Mouse (Mus musculus): ENCODE results near the gene Mtmr12. TPM values are rescaled to one million over a fixed set of nuclear protein-coding genes. Genes with fewer than 3 reads are reported as not detected.
A peak's percentile ranks its signal among the peaks of the same experiment; 100 is the strongest.

Mtmr12 gene
- polyA plus RNA-seq, 1 experiment from 2014 or later = 8.1 TPM

DNA sequence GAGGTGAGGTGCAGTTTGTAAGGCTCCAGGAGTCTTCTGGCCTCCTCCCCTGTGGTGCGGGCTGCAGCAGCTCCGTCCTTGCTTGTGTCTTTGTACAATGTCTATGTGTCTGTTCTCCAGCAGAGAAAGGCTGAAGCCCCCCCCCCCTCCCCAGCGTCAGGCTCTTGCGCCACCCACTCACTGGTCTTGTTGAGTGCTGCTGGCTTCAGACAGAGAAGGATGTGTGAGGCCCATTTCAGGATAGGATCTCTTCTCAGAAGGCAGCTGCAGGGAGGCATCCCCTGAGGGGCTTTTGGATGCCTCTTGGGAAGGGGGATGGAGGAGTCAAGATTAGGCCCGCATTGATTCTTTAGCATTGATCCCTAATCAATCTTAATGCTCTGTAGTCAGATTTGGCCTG, 13.0 kb downstream of the Mtmr12 start:
- 34% methylated on average over 5 of the region's 5 CpGs for WGBS
- H3K4me2 ChIP-seq (ENCODE audit: low read length) = no peak overlapping the region

DNA sequence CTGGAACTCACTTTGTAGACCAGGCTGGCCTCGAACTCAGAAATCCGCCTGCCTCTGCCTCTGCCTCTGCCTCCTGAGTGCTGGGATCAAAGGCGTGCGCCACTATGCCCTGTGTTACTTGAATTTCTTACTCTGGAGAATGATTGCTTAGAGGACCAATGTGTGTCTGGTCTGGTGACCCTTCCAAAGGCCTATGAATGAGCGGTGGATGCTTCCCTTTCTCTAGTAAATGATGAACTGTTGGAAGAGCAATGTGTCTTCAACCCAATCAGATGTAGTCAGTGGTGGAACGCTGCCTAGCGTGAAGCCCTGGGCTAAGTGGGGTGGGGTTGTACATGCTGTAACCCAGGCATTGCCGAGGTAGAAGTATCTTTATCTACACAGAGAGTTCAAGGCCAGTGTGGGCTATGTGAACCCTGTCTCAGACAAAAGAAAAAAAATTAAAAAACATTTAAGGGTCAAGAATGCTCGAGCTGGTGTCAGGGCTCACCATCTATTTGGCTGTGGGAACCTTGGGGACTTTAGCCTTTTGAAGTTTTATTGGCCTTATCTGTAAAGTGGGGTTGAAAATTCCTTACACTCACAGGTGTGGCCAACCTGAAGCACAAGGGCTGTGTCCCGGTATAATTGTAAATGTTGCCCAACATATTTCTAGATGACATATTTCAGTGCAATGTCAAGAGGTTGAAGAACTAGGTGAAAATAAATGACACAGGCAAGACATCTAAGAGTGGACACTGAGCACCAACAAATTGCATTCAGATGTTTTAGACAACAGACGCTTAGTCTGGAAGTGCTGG, 14.0 kb downstream of the Mtmr12 start:
- no peak for ATAC-seq
- no peak overlapping the region for H3K4me3 ChIP-seq (ENCODE audit: low read depth, low read length)

More for the DNA sequence above, 13.0 kb downstream of the Mtmr12 start:
- no peaks in the 10 kb centered on the region for H3K27me3 ChIP-seq (ENCODE audit: control insufficient read depth, insufficient read depth, low read depth, low read length)
- H3K27ac ChIP-seq (ENCODE audit: low read length) = no peak overlapping the region
- no peak overlapping the region for H3K4me3 ChIP-seq (ENCODE audit: low read depth, low read length)
- no peaks in the 10 kb centered on the region for H3K9me3 ChIP-seq (replicated peaks; ENCODE audit: control insufficient read depth, low read length, poor library complexity, severe bottlenecking)
- no peak overlapping the region for H3K9ac ChIP-seq (ENCODE audit: low read depth, low read length)
- no peaks in the 10 kb centered on the region for H3K36me3 ChIP-seq (ENCODE audit: control insufficient read depth, insufficient read depth, low read length)
- ATAC-seq = no peak
- peaks cover 9% of the 10 kb centered on the region for H3K4me1 ChIP-seq (ENCODE audit: control insufficient read depth, insufficient read depth, low read length)

DNA sequence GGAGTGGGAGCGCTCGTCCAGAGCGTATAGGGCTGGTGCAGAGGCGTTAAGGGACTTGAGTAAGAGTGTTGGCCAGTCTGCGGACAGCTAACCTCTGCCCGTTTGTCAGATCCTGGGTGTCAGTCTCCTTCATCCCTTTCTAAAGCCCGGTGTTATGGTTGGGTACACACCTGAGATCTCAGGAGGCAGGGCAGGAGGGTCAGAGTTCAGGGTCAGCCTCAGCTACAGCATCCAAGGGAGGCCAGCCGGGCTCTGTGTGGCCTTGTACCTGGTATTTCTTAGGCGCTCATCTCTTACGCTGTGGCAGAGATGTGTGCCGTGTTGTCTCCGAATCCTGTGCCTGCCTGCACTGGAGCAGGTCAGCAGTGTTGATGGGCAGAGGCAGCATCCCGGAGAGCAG, 16.3 kb downstream of the Mtmr12 start:
- H3K4me3 ChIP-seq (ENCODE audit: low read depth, low read length) = no peak overlapping the region
- ATAC-seq = no peak
- H3K9me3 ChIP-seq (replicated peaks; ENCODE audit: control insufficient read depth, low read length, poor library complexity, severe bottlenecking) = no peaks in the 10 kb centered on the region
- 87% methylated on average over 13 of the region's 13 CpGs for whole genome bisulfite sequencing
- no peak overlapping the region for H3K9ac ChIP-seq (ENCODE audit: low read depth, low read length)
- H3K27me3 ChIP-seq (ENCODE audit: control insufficient read depth, insufficient read depth, low read depth, low read length) = no peaks in the 10 kb centered on the region
- no peaks in the 10 kb centered on the region for H3K36me3 ChIP-seq (ENCODE audit: control insufficient read depth, insufficient read depth, low read length)
- H3K27ac ChIP-seq (ENCODE audit: low read length) = no peak overlapping the region
- no peak overlapping the region for H3K4me2 ChIP-seq (ENCODE audit: low read length)
- peaks cover 11% of the 10 kb centered on the region for H3K4me1 ChIP-seq (ENCODE audit: control insufficient read depth, insufficient read depth, low read length)

More for the DNA sequence above, 14.0 kb downstream of the Mtmr12 start:
- H3K4me1 ChIP-seq (ENCODE audit: control insufficient read depth, insufficient read depth, low read length) = peaks cover 11% of the 10 kb centered on the region
- no peaks in the 10 kb centered on the region for H3K9me3 ChIP-seq (replicated peaks; ENCODE audit: control insufficient read depth, low read length, poor library complexity, severe bottlenecking)
- no peak overlapping the region for H3K9ac ChIP-seq (ENCODE audit: low read depth, low read length)
- H3K27ac ChIP-seq (ENCODE audit: low read length) = no peak overlapping the region
- WGBS = 94% methylated on average over 11 of the region's 11 CpGs
- no peak overlapping the region for H3K4me2 ChIP-seq (ENCODE audit: low read length)
- no peaks in the 10 kb centered on the region for H3K36me3 ChIP-seq (ENCODE audit: control insufficient read depth, insufficient read depth, low read length)
- H3K27me3 ChIP-seq (ENCODE audit: control insufficient read depth, insufficient read depth, low read depth, low read length) = no peaks in the 10 kb centered on the region

DNA sequence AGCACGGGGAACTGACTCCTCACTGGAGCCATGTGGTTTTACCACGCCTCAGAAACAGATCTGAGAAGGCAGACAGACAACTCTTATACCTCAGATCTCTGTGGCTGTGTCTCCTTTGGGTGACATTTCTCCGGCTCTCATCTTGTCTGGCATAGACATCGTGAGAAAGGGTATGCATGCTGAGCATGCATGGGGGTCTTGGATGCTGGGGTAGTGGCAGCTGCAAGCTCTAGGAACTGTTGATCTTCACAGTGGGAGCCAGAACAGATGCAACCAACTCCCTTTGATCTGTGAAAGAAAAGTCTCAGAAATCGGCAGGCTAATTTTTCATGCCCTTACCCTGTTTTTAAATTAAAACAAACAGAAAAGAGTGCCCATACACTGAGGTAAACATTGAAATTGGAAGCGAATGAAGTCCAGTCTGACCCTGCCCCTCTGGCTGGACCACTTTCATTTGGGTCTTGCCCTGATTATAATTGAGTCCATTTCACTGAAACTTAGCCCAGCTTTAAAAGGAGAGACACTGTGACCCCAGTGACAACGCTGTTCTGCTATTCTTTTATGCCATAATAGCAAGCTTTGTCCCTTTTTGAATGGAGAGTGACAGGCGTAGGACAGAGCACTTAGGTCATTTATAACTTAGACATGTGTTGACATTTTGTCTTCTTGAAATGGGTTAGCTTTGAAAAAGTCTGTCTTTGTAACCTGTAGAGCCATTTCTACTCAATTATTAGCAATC, 17.9 kb downstream of the Mtmr12 start:
- H3K36me3 ChIP-seq (ENCODE audit: control insufficient read depth, insufficient read depth, low read length) = no peaks in the 10 kb centered on the region
- ATAC-seq = 0 out of 2 replicates have a peak, but pooled peaks have one; percentile 41
- H3K4me1 ChIP-seq (ENCODE audit: control insufficient read depth, insufficient read depth, low read length) = peaks cover 11% of the 10 kb centered on the region
- WGBS = 11% methylated on average over 8 of the region's 8 CpGs
- H3K27me3 ChIP-seq (ENCODE audit: control insufficient read depth, insufficient read depth, low read depth, low read length) = no peaks in the 10 kb centered on the region
- H3K27ac ChIP-seq (ENCODE audit: low read length) = no peak overlapping the region
- H3K4me2 ChIP-seq (ENCODE audit: low read length) = no peak overlapping the region
- H3K4me3 ChIP-seq (ENCODE audit: low read depth, low read length) = no peak overlapping the region
- no peak overlapping the region for H3K9ac ChIP-seq (ENCODE audit: low read depth, low read length)
- H3K9me3 ChIP-seq (replicated peaks; ENCODE audit: control insufficient read depth, low read length, poor library complexity, severe bottlenecking) = no peaks in the 10 kb centered on the region

DNA sequence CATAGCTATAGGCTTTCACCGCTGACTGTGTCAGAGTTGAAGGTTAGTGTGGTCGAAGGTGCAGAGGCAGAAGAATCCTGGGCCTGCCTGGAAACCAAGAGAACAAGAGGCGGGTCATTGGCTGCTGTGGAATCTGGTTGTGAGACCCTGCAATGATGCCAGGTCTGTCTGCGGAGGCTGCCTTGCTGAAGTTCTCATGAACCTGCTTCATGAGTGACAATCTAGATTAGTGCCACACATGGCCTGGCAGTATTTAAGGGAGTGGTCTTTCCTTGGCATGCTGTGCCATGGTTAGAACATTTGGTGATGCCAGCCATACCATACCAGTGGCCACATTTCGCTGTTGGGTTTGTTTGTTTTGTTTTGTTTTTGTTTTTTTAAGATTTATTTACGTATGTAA, 18.6 kb downstream of the Mtmr12 start:
- Histone ChIP-seq H3K4me1 (ENCODE audit: control insufficient read depth, insufficient read depth, low read length) (peaks cover 11% of the 10 kb centered on the region), H3K4me2 (ENCODE audit: low read length) (no peak overlapping the region), H3K9ac (ENCODE audit: low read depth, low read length) (no peak overlapping the region), H3K4me3 (ENCODE audit: low read depth, low read length) (no peak overlapping the region), H3K27me3 (ENCODE audit: control insufficient read depth, insufficient read depth, low read depth, low read length) (no peaks in the 10 kb centered on the region), H3K36me3 (ENCODE audit: control insufficient read depth, insufficient read depth, low read length) (no peaks in the 10 kb centered on the region), H3K27ac (ENCODE audit: low read length) (no peak overlapping the region), H3K9me3 (replicated peaks; ENCODE audit: control insufficient read depth, low read length, poor library complexity, severe bottlenecking) (no peaks in the 10 kb centered on the region)
- 61% methylated on average over 6 of the region's 6 CpGs for WGBS
- no peak for ATAC-seq

DNA sequence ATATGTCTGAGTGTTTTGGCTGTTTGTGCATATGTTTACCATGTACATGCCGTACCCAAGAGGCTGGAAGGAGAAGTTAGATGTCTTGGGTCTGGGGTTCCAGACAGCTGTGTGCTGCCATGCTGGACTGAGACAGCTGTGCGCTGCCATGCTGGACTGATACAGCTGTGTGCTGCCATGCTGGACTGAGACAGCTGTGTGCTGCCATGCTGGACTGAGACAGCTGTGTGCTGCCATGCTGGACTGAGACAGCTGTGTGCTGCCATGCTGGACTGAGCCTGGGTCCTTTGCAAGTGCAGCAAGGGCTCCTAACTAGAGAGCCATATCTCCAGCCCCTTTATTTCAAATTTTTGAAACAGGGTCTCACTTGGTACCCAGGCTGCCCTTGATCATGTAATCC, 19.4 kb downstream of the Mtmr12 start:
- Histone ChIP-seq H3K4me3 (ENCODE audit: low read depth, low read length) (no peak overlapping the region), H3K36me3 (ENCODE audit: control insufficient read depth, insufficient read depth, low read length) (no peaks in the 10 kb centered on the region), H3K9me3 (replicated peaks; ENCODE audit: control insufficient read depth, low read length, poor library complexity, severe bottlenecking) (no peaks in the 10 kb centered on the region), H3K4me2 (ENCODE audit: low read length) (no peak overlapping the region), H3K4me1 (ENCODE audit: control insufficient read depth, insufficient read depth, low read length) (peaks cover 13% of the 10 kb centered on the region), H3K27ac (ENCODE audit: low read length) (no peak overlapping the region), H3K27me3 (ENCODE audit: control insufficient read depth, insufficient read depth, low read depth, low read length) (no peaks in the 10 kb centered on the region), H3K9ac (ENCODE audit: low read depth, low read length) (no peak overlapping the region)
- no peak for ATAC-seq
- WGBS = 97% methylated on average over 2 of the region's 2 CpGs

DNA sequence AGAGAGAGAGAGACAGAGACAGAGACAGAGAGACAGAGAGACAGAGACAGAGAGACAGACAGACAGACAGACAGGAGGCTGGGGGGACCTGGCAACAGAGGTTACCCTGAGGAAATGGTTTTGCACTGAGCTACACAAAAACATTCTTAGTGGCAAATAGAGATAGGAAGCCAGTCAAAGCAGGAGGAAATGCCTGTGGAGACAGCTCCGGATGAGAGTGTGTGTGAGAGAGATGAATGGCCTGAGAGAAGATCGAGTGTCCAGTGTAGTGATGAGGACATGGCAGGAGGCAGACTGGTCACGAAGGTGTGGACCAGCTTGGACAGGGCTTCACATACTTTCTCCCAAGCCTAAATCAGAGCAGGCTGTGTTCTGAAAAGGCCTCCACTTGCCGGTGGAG, 20.2 kb downstream of the Mtmr12 start:
- no peak for ATAC-seq
- Histone ChIP-seq H3K36me3 (ENCODE audit: control insufficient read depth, insufficient read depth, low read length) (no peaks in the 10 kb centered on the region), H3K4me3 (ENCODE audit: low read depth, low read length) (no peak overlapping the region), H3K27ac (ENCODE audit: low read length) (no peak overlapping the region), H3K9ac (ENCODE audit: low read depth, low read length) (no peak overlapping the region), H3K4me1 (ENCODE audit: control insufficient read depth, insufficient read depth, low read length) (peaks cover 18% of the 10 kb centered on the region), H3K27me3 (ENCODE audit: control insufficient read depth, insufficient read depth, low read depth, low read length) (no peaks in the 10 kb centered on the region), H3K9me3 (replicated peaks; ENCODE audit: control insufficient read depth, low read length, poor library complexity, severe bottlenecking) (no peaks in the 10 kb centered on the region), H3K4me2 (ENCODE audit: low read length) (no peak overlapping the region)
- WGBS = 82% methylated on average over 4 of the region's 4 CpGs

DNA sequence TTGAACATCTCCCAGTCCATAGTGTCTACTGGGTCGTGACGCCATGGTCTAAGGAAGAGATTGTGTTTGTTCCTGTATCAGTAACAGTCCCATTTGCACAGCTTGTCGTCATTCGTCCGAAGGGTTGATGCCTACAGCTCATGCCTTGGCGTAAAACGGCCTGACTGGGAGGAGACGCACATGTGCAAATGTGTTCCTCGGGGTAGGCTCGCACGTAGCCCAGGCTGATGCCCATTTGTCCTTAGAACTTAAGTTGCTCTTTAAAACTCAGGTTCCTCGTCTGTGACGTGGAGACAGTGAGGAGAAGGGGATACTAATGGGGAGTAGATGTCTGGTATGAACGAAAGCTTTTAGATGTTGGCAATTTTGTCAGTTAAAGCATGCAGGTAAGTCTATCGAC, 22.1 kb downstream of the Mtmr12 start:
- no peak overlapping the region for H3K4me2 ChIP-seq (ENCODE audit: low read length)
- no peak overlapping the region for H3K9ac ChIP-seq (ENCODE audit: low read depth, low read length)
- H3K27ac ChIP-seq (ENCODE audit: low read length) = no peak overlapping the region
- no peak overlapping the region for H3K4me3 ChIP-seq (ENCODE audit: low read depth, low read length)
- H3K9me3 ChIP-seq (replicated peaks; ENCODE audit: control insufficient read depth, low read length, poor library complexity, severe bottlenecking) = no peaks in the 10 kb centered on the region
- peaks cover 22% of the 10 kb centered on the region for H3K4me1 ChIP-seq (ENCODE audit: control insufficient read depth, insufficient read depth, low read length)
- WGBS = 97% methylated on average over 15 of the region's 15 CpGs
- H3K27me3 ChIP-seq (ENCODE audit: control insufficient read depth, insufficient read depth, low read depth, low read length) = no peaks in the 10 kb centered on the region
- ATAC-seq = no peak
- peaks cover 2% of the 10 kb centered on the region; the same call in 1 of the 2 replicates for H3K36me3 ChIP-seq (ENCODE audit: control insufficient read depth, insufficient read depth, low read length)

DNA sequence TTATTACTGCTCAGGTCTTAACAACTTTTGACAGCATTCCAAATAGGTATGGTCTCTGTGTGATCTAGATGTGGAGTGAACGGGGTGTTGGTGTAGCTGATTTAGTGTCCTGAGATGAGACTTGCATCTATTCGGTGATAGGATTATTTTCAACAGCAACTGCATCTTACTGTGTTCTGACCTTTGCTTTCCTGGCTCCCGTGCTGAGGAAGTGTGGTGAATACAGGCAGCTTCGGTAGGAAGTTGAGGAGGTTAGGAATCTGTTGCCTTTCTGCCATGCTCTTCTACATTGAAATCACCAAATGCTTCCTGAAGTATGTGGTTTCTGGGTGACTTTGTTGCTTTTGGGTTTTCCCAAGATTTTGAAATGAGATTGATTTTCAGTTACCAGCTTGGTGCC, 22.5 kb downstream of the Mtmr12 start:
- peaks cover 17% of the 10 kb centered on the region for H3K4me1 ChIP-seq (ENCODE audit: control insufficient read depth, insufficient read depth, low read length)
- no peak overlapping the region for H3K4me2 ChIP-seq (ENCODE audit: low read length)
- H3K27me3 ChIP-seq (ENCODE audit: control insufficient read depth, insufficient read depth, low read depth, low read length) = no peaks in the 10 kb centered on the region
- no peak overlapping the region for H3K27ac ChIP-seq (ENCODE audit: low read length)
- no peak for ATAC-seq
- 85% methylated on average over 4 of the region's 4 CpGs for WGBS
- no peaks in the 10 kb centered on the region for H3K9me3 ChIP-seq (replicated peaks; ENCODE audit: control insufficient read depth, low read length, poor library complexity, severe bottlenecking)
- H3K4me3 ChIP-seq (ENCODE audit: low read depth, low read length) = no peak overlapping the region
- H3K36me3 ChIP-seq (ENCODE audit: control insufficient read depth, insufficient read depth, low read length) = peaks cover 2% of the 10 kb centered on the region; the same call in 1 of the 2 replicates
- no peak overlapping the region for H3K9ac ChIP-seq (ENCODE audit: low read depth, low read length)

Data from midbrain, embryonic 16.5 days (tissue).